ENCODE assay signal across 8 mouse cellular contexts in the genomic region with DNA sequence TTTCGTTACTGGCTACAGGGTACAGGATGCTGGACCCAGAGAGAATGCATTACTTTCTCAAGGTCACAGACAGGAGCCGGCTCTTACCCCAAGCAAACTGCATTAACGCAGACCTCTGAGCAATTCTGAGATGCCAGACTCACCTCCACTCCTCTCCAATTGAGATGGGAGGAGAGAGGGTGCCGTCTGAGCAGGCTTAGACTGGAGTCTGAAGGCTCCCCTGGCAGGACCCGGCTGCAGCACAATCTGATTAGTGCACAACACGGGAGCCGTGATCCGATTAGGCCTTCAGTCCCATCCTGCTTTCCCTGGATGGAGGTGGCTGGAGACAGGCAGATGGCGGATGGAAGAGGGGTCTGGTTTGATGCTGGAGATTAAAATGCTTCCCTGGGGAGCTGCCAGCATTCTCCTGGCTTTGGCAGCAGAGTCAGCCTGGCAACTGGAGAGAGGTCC. TPM values are rescaled to one million over a fixed set of nuclear protein-coding genes. Genes with fewer than 3 reads are reported as not detected.
DNase-seq lines count a peak whose midpoint lies in the region; ATAC-seq lines count a peak whose summit lies in the region.

No protein-coding gene starts in this region.

- H3K9me3 ChIP-seq in hindbrain, embryonic 10.5 days, result no peaks in the 10 kb centered on the region
- H3K9me3 ChIP-seq in neural tube, embryonic 15.5 days (replicated peaks), result no peaks in the 10 kb centered on the region

- H3K27me3 ChIP-seq in hindbrain, embryonic 10.5 days (ENCODE audit: insufficient read depth, poor library complexity, severe bottlenecking), result no peaks in the 10 kb centered on the region
- no peaks in the 10 kb centered on the region for H3K27me3 ChIP-seq in neural tube, embryonic 15.5 days (replicated peaks)

- 0 out of 2 replicates have a peak overlapping the region, but pooled peaks have one; percentile 1 for H3K4me3 ChIP-seq in hindbrain, embryonic 10.5 days
- H3K4me3 ChIP-seq in neural tube, embryonic 15.5 days (replicated peaks), result no peak overlapping the region

- H3K4me1 ChIP-seq in hindbrain, embryonic 10.5 days (replicated peaks), result peaks cover 44% of the 10 kb centered on the region
- H3K4me1 ChIP-seq in neural tube, embryonic 15.5 days, result peaks cover 15% of the 10 kb centered on the region

- H3K36me3 ChIP-seq in hindbrain, embryonic 10.5 days, result no peaks in the 10 kb centered on the region
- H3K36me3 ChIP-seq in neural tube, embryonic 15.5 days, result no peaks in the 10 kb centered on the region

- no peak overlapping the region for H3K4me2 ChIP-seq in neural tube, embryonic 15.5 days

- no peak overlapping the region for H3K9ac ChIP-seq in neural tube, embryonic 15.5 days (replicated peaks)

- WGBS in hindbrain, embryonic 10.5 days, result 21% methylated on average over 9 of the region's 9 CpGs
- WGBS in neural tube, embryonic 15.5 days, result 18% methylated on average over 9 of the region's 9 CpGs

- peak; percentile 61; the same call in 1 of the 2 replicates for ATAC-seq in neural tube, embryonic 15.5 days (ENCODE audit: low FRiP score)
- no peak for ATAC-seq in CD4-positive, CD25-positive, alpha-beta regulatory T cell, adult 4 months

- DNase-seq in left cerebral cortex, adult 18-20 months (ENCODE audit: low spot score in 2 of 2), result peak; percentile 15 to 33
- DNase-seq in left cerebral cortex, adult 11 months (ENCODE audit: low spot score), result no peak
- DNase-seq in cerebellum, adult 18-20 months, result peak; percentile 79 to 83
- DNase-seq in hindbrain, embryonic 10.5 days (ENCODE audit: low spot score), result peak; percentile 61
- DNase-seq in layer of hippocampus, adult 9-10 months (ENCODE audit: low spot score), result peak; percentile 32
- DNase-seq in lung, postnatal 25 days (ENCODE audit: low spot score), result no peak

- peak overlapping the region; percentile 83 for H3K27ac ChIP-seq in hindbrain, embryonic 10.5 days
- H3K27ac ChIP-seq in neural tube, embryonic 15.5 days (replicated peaks), result peak overlapping the region; percentile 65

RNA-seq across cellular contexts. Expression of gene Slc19a1, which starts 23.9 kb away (rescaled TPM):
- 10 to 100 TPM; 23.9 to 26.1 TPM for total RNA-seq in left cerebral cortex, adult 18-20 months (2021)
- 32.4 and 32.7 TPM in 2 replicates for polyA plus RNA-seq in hindbrain, embryonic 10.5 days (2016; fragmentation: Nextera tagmentation; extraction: Ambion mirVana)
- 37.9 and 39.2 TPM in 2 replicates for polyA plus RNA-seq in neural tube, embryonic 15.5 days (2015; fragmentation: Nextera tagmentation; extraction: Ambion mirVana)
- polyA plus RNA-seq in CD4-positive, CD25-positive, alpha-beta regulatory T cell, adult 4 months (2017; shearing (Covaris generic)), result 10 to 100 TPM; 32.3 to 61.7 TPM

RNA-seq across cellular contexts. Expression of gene Pcbp3, which starts 46.4 kb away (rescaled TPM):
- total RNA-seq in left cerebral cortex, adult 18-20 months (2021), result 10 to 100 TPM; 60.0 to 65.1 TPM
- 89.5 and 94.7 TPM in 2 replicates for polyA plus RNA-seq in hindbrain, embryonic 10.5 days (2016; fragmentation: Nextera tagmentation; extraction: Ambion mirVana)
- polyA plus RNA-seq in neural tube, embryonic 15.5 days (2015; fragmentation: Nextera tagmentation; extraction: Ambion mirVana), result 98.8 and 103 TPM in 2 replicates
- 10 to 100 TPM in 1 of 2 experiments, 1 to 10 TPM in 1; 5.3 to 12.6 TPM for polyA plus RNA-seq in CD4-positive, CD25-positive, alpha-beta regulatory T cell, adult 4 months (2017; shearing (Covaris generic))

Comparison
In these comparisons a context has a peak if more than half of its experiments do, and no peak if none do; other contexts are left out.
1. DNase-seq: peak in left cerebral cortex, adult 18-20 months (2 of 2), cerebellum, adult 18-20 months (2 of 2), hindbrain, embryonic 10.5 days (single experiment) and layer of hippocampus, adult 9-10 months (single experiment); none in left cerebral cortex, adult 11 months (single experiment) and lung, postnatal 25 days (single experiment).